Mouse (Mus musculus): Measurements from ENCODE around the gene Gm45711. TPM values are rescaled to one million over a fixed set of nuclear protein-coding genes. Genes with fewer than 3 reads are reported as not detected.
"Not testable (repeated sequence)": the region's sequence is repeated elsewhere in the genome, so short reads cannot be mapped to it uniquely, and the experiment has no call there.

Gm45711 gene
- polyA plus RNA-seq, 1 experiment from 2014 or later, result not detected

GRCm38 (mm10) chr8:104332665-104333631 lies 23.1 kb upstream of the Gm45711 start:
- no peak for ATAC-seq (ENCODE audit: low FRiP score, low TSS enrichment)
- H3K36me3 ChIP-seq (ENCODE audit: insufficient read depth, low read length), result no peaks in the 10 kb centered on the region
- no peaks in the 10 kb centered on the region; the same call in 1 of the 2 replicates for H3K9me3 ChIP-seq (ENCODE audit: low read length)
- no peaks in the 10 kb centered on the region for H3K4me1 ChIP-seq (ENCODE audit: insufficient read depth, low read length)
- H3K9ac ChIP-seq (replicated peaks; ENCODE audit: low read length), result no peak overlapping the region
- 75% methylated on average over 5 of the region's 5 CpGs for WGBS
- no peak overlapping the region for H3K4me2 ChIP-seq (replicated peaks; ENCODE audit: low read depth, low read length)
- no peak overlapping the region for H3K27ac ChIP-seq (ENCODE audit: low read length)
- no peak overlapping the region for H3K4me3 ChIP-seq (ENCODE audit: low read length)
- H3K27me3 ChIP-seq (ENCODE audit: insufficient read depth, low read length), result no peaks in the 10 kb centered on the region

GRCm38 (mm10) chr8:104321930-104322329 lies 12.0 kb upstream of the Gm45711 start, which contains the start of gene Cmtm2b:
TSS of gene Cmtm2b (plus strand) at chr8:104322230.
- H3K27ac ChIP-seq (ENCODE audit: low read length); H3K4me3 ChIP-seq (ENCODE audit: low read length); H3K36me3 ChIP-seq (ENCODE audit: insufficient read depth, low read length); H3K9me3 ChIP-seq (ENCODE audit: low read length); H3K9ac ChIP-seq (replicated peaks; ENCODE audit: low read length); H3K27me3 ChIP-seq (ENCODE audit: insufficient read depth, low read length); H3K4me1 ChIP-seq (ENCODE audit: insufficient read depth, low read length); ATAC-seq (ENCODE audit: low FRiP score, low TSS enrichment); H3K4me2 ChIP-seq (replicated peaks; ENCODE audit: low read depth, low read length): not testable (repeated sequence)
- WGBS, result 85% methylated on average over 12 of the region's 12 CpGs

- H3K4me3 ChIP-seq (ENCODE audit: low read length); H3K27ac ChIP-seq (ENCODE audit: low read length); H3K4me1 ChIP-seq (ENCODE audit: insufficient read depth, low read length); H3K9me3 ChIP-seq (ENCODE audit: low read length); H3K4me2 ChIP-seq (replicated peaks; ENCODE audit: low read depth, low read length); ATAC-seq (ENCODE audit: low FRiP score, low TSS enrichment); H3K36me3 ChIP-seq (ENCODE audit: insufficient read depth, low read length); H3K27me3 ChIP-seq (ENCODE audit: insufficient read depth, low read length); H3K9ac ChIP-seq (replicated peaks; ENCODE audit: low read length): not testable (repeated sequence)
- 76% methylated on average over 9 of the region's 11 CpGs for WGBS
These were observed 11.4 kb upstream of the Gm45711 start, which contains the start of gene Gm11020 for GRCm38 (mm10) chr8:104321267-104321666. TSS of gene Gm11020 (plus strand) at chr8:104321567.

GRCm38 (mm10) chr8:104313311-104313710 lies 3.4 kb upstream of the Gm45711 start:
- ATAC-seq (ENCODE audit: low FRiP score, low TSS enrichment), result no peak
- no peaks in the 10 kb centered on the region for H3K9me3 ChIP-seq (ENCODE audit: low read length)
- H3K9ac ChIP-seq (replicated peaks; ENCODE audit: low read length), result no peak overlapping the region
- H3K4me2 ChIP-seq (replicated peaks; ENCODE audit: low read depth, low read length), result no peak overlapping the region
- no peak overlapping the region for H3K27ac ChIP-seq (ENCODE audit: low read length)
- no peak overlapping the region for H3K4me3 ChIP-seq (ENCODE audit: low read length)
- WGBS, result 65% methylated on average over 4 of the region's 4 CpGs
- no peaks in the 10 kb centered on the region for H3K4me1 ChIP-seq (ENCODE audit: insufficient read depth, low read length)
- H3K36me3 ChIP-seq (ENCODE audit: insufficient read depth, low read length), result no peaks in the 10 kb centered on the region
- no peaks in the 10 kb centered on the region for H3K27me3 ChIP-seq (ENCODE audit: insufficient read depth, low read length)

- H3K4me1 ChIP-seq (ENCODE audit: insufficient read depth, low read length); H3K27ac ChIP-seq (ENCODE audit: low read length); H3K36me3 ChIP-seq (ENCODE audit: insufficient read depth, low read length); H3K9me3 ChIP-seq (ENCODE audit: low read length); H3K4me2 ChIP-seq (replicated peaks; ENCODE audit: low read depth, low read length); H3K9ac ChIP-seq (replicated peaks; ENCODE audit: low read length); H3K4me3 ChIP-seq (ENCODE audit: low read length); H3K27me3 ChIP-seq (ENCODE audit: insufficient read depth, low read length); ATAC-seq (ENCODE audit: low FRiP score, low TSS enrichment): not testable (repeated sequence)
- WGBS, result 81% methylated on average over 3 of the region's 3 CpGs
These were observed 2.1 kb upstream of the Gm45711 start for GRCm38 (mm10) chr8:104312023-104312422.

- H3K9me3 ChIP-seq (ENCODE audit: low read length); H3K27ac ChIP-seq (ENCODE audit: low read length); H3K4me2 ChIP-seq (replicated peaks; ENCODE audit: low read depth, low read length); H3K4me1 ChIP-seq (ENCODE audit: insufficient read depth, low read length); H3K36me3 ChIP-seq (ENCODE audit: insufficient read depth, low read length); H3K4me3 ChIP-seq (ENCODE audit: low read length); ATAC-seq (ENCODE audit: low FRiP score, low TSS enrichment); H3K9ac ChIP-seq (replicated peaks; ENCODE audit: low read length); H3K27me3 ChIP-seq (ENCODE audit: insufficient read depth, low read length): not testable (repeated sequence)
- 46% methylated on average over 6 of the region's 6 CpGs for WGBS
These were observed 1.5 kb downstream of the Gm45711 start for GRCm38 (mm10) chr8:104308341-104308740.

- no peaks in the 10 kb centered on the region for H3K27me3 ChIP-seq (ENCODE audit: insufficient read depth, low read length)
- H3K4me1 ChIP-seq (ENCODE audit: insufficient read depth, low read length), result no peaks in the 10 kb centered on the region
- no peak overlapping the region for H3K27ac ChIP-seq (ENCODE audit: low read length)
- no peaks in the 10 kb centered on the region for H3K9me3 ChIP-seq (ENCODE audit: low read length)
- no peak overlapping the region for H3K4me2 ChIP-seq (replicated peaks; ENCODE audit: low read depth, low read length)
- H3K9ac ChIP-seq (replicated peaks; ENCODE audit: low read length), result no peak overlapping the region
- H3K36me3 ChIP-seq (ENCODE audit: insufficient read depth, low read length), result no peaks in the 10 kb centered on the region
- ATAC-seq (ENCODE audit: low FRiP score, low TSS enrichment), result no peak
- WGBS, result 84% methylated on average over 11 of the region's 11 CpGs
- H3K4me3 ChIP-seq (ENCODE audit: low read length), result no peak overlapping the region
These were observed 4.9 kb downstream of the Gm45711 start for GRCm38 (mm10) chr8:104304962-104305361.

- H3K36me3 ChIP-seq (ENCODE audit: insufficient read depth, low read length); H3K4me3 ChIP-seq (ENCODE audit: low read length); H3K9me3 ChIP-seq (ENCODE audit: low read length); H3K4me2 ChIP-seq (replicated peaks; ENCODE audit: low read depth, low read length); H3K27ac ChIP-seq (ENCODE audit: low read length); H3K4me1 ChIP-seq (ENCODE audit: insufficient read depth, low read length); ATAC-seq (ENCODE audit: low FRiP score, low TSS enrichment); H3K27me3 ChIP-seq (ENCODE audit: insufficient read depth, low read length); H3K9ac ChIP-seq (replicated peaks; ENCODE audit: low read length): not testable (repeated sequence)
- WGBS, result 85% methylated on average over 4 of the region's 4 CpGs
These were observed 7.3 kb downstream of the Gm45711 start for GRCm38 (mm10) chr8:104302536-104302935.

GRCm38 (mm10) chr8:104301577-104301976 lies 8.3 kb downstream of the Gm45711 start:
- not testable (repeated sequence) for H3K27ac ChIP-seq (ENCODE audit: low read length); ATAC-seq (ENCODE audit: low FRiP score, low TSS enrichment); H3K9ac ChIP-seq (replicated peaks; ENCODE audit: low read length); H3K4me2 ChIP-seq (replicated peaks; ENCODE audit: low read depth, low read length); H3K27me3 ChIP-seq (ENCODE audit: insufficient read depth, low read length); H3K9me3 ChIP-seq (ENCODE audit: low read length); H3K4me3 ChIP-seq (ENCODE audit: low read length); H3K36me3 ChIP-seq (ENCODE audit: insufficient read depth, low read length); H3K4me1 ChIP-seq (ENCODE audit: insufficient read depth, low read length)
- WGBS, result 12% methylated on average over 3 of the region's 3 CpGs

- Histone ChIP-seq H3K36me3 (ENCODE audit: insufficient read depth, low read length) (no peaks in the 10 kb centered on the region), H3K27me3 (ENCODE audit: insufficient read depth, low read length) (no peaks in the 10 kb centered on the region), H3K9ac (replicated peaks; ENCODE audit: low read length) (no peak overlapping the region), H3K9me3 (ENCODE audit: low read length) (no peaks in the 10 kb centered on the region), H3K4me3 (ENCODE audit: low read length) (no peak overlapping the region), H3K4me1 (ENCODE audit: insufficient read depth, low read length) (no peaks in the 10 kb centered on the region), H3K27ac (ENCODE audit: low read length) (no peak overlapping the region), H3K4me2 (replicated peaks; ENCODE audit: low read depth, low read length) (no peak overlapping the region)
- WGBS, result 89% methylated on average over 1 of the region's 1 CpGs
- ATAC-seq (ENCODE audit: low FRiP score, low TSS enrichment), result no peak
These were observed 15.5 kb downstream of the Gm45711 start for GRCm38 (mm10) chr8:104294396-104294795.
